Mouse (Mus musculus): ENCODE measurements around the gene Sucla2. TPM values are rescaled to one million over a fixed set of nuclear protein-coding genes. Genes with fewer than 3 reads are reported as not detected.

The Sucla2 gene
- polyA plus RNA-seq (2011; ENCODE audit: insufficient read depth, insufficient read length, low read depth, missing spikeins), result 82.5 and 91.0 TPM in 2 replicates

- H3K4me3 ChIP-seq (ENCODE audit: low read depth, low read length), result peak within 1 kb of the TSS; percentile 54
- peak; percentile 99 for TF ChIP-seq CTCF (IDR thresholded peaks at IDR 0.05; ENCODE audit: low read depth, low read length)
- TF ChIP-seq POLR2A (IDR thresholded peaks at IDR 0.05; ENCODE audit: insufficient read depth, low read length), result no peak
- peak; percentile 57; the same call in 1 of the 2 replicates for TF ChIP-seq EP300 (IDR thresholded peaks at IDR 0.05; ENCODE audit: insufficient read depth, low read depth, low read length)
- H3K27ac ChIP-seq (ENCODE audit: insufficient read depth, low read length), result no peak within 1 kb of the TSS
- H3K36me3 ChIP-seq (ENCODE audit: control insufficient read depth, insufficient read depth, low read length, poor library complexity, severe bottlenecking), result no peaks in the 10 kb centered on the region
- no peaks in the 10 kb centered on the region for H3K27me3 ChIP-seq (ENCODE audit: control insufficient read depth, insufficient read depth, low read length, poor library complexity, severe bottlenecking)
- H3K4me1 ChIP-seq (ENCODE audit: control insufficient read depth, insufficient read depth, low read length), result no peaks in the 10 kb centered on the region
- 0 out of 2 replicates have a peak, but pooled peaks cover 5% of the 10 kb centered on the region for H3K9me3 ChIP-seq (replicated peaks; ENCODE audit: control insufficient read depth, insufficient read depth, low read length, poor library complexity, severe bottlenecking)
- H3K9ac ChIP-seq (ENCODE audit: low read depth, poor library complexity, severe bottlenecking), result no peak within 1 kb of the TSS; the same call in 1 of the 2 replicates
These were observed at the start of gene Sucla2 for GRCm38 (mm10) chr14:73524766-73525448. Gene Sucla2 (plus strand): TSS chr14:73525319.

- no peaks in the 10 kb centered on the region for H3K9me3 ChIP-seq (replicated peaks; ENCODE audit: control insufficient read depth, insufficient read depth, low read length, poor library complexity, severe bottlenecking)
- H3K4me3 ChIP-seq (ENCODE audit: low read depth, low read length), result no peak overlapping the region
- TF ChIP-seq EP300 (IDR thresholded peaks at IDR 0.05; ENCODE audit: insufficient read depth, low read depth, low read length) (no peak), POLR2A (IDR thresholded peaks at IDR 0.05; ENCODE audit: insufficient read depth, low read length) (no peak), CTCF (IDR thresholded peaks at IDR 0.05; ENCODE audit: low read depth, low read length) (no peak)
- no peak overlapping the region for H3K9ac ChIP-seq (ENCODE audit: low read depth, poor library complexity, severe bottlenecking)
- no peaks in the 10 kb centered on the region for H3K4me1 ChIP-seq (ENCODE audit: control insufficient read depth, insufficient read depth, low read length)
- no peaks in the 10 kb centered on the region for H3K36me3 ChIP-seq (ENCODE audit: control insufficient read depth, insufficient read depth, low read length, poor library complexity, severe bottlenecking)
- no peak overlapping the region for H3K27ac ChIP-seq (ENCODE audit: insufficient read depth, low read length)
- H3K27me3 ChIP-seq (ENCODE audit: control insufficient read depth, insufficient read depth, low read length, poor library complexity, severe bottlenecking), result no peaks in the 10 kb centered on the region
These were observed 49.6 kb upstream of the Sucla2 start for GRCm38 (mm10) chr14:73475506-73475905.

DNA sequence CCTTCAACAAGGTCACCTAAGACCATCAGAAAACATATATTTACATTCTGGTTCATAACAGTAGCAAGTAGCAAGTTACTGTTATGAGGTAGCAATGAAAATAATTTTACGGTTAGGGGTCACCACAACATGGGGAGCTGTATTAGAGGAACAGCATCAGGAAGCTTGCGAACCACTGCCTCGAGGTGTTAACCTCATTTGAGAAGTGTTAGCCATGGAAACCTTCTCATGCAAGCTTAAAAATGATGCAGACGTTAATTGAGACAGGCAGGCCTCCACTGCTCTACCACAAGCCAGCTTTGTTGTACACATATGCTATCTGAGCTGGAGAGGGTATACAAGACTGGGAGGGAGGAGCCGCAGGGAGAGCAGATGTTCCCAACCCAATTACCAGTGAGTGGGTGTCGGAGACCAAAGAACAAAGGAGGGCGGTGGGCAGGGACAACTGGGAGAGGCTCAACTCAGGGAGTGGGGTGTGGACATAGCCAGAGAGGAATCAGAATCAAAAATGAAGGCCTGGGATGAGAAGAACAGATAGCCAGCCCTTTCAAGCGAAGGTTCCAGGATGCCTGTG, 48.7 kb upstream of the Sucla2 start:
- Histone ChIP-seq H3K4me3 (ENCODE audit: low read depth, low read length) (no peak overlapping the region), H3K9ac (ENCODE audit: low read depth, poor library complexity, severe bottlenecking) (no peak overlapping the region), H3K27ac (ENCODE audit: insufficient read depth, low read length) (no peak overlapping the region), H3K36me3 (ENCODE audit: control insufficient read depth, insufficient read depth, low read length, poor library complexity, severe bottlenecking) (no peaks in the 10 kb centered on the region), H3K27me3 (ENCODE audit: control insufficient read depth, insufficient read depth, low read length, poor library complexity, severe bottlenecking) (no peaks in the 10 kb centered on the region), H3K4me1 (ENCODE audit: control insufficient read depth, insufficient read depth, low read length) (no peaks in the 10 kb centered on the region), H3K9me3 (replicated peaks; ENCODE audit: control insufficient read depth, insufficient read depth, low read length, poor library complexity, severe bottlenecking) (no peaks in the 10 kb centered on the region)
- TF ChIP-seq CTCF (IDR thresholded peaks at IDR 0.05; ENCODE audit: low read depth, low read length), result no peak
- no peak for TF ChIP-seq POLR2A (IDR thresholded peaks at IDR 0.05; ENCODE audit: insufficient read depth, low read length)
- no peak for TF ChIP-seq EP300 (IDR thresholded peaks at IDR 0.05; ENCODE audit: insufficient read depth, low read depth, low read length)

- Histone ChIP-seq H3K9ac (ENCODE audit: low read depth, poor library complexity, severe bottlenecking) (no peak overlapping the region), H3K36me3 (ENCODE audit: control insufficient read depth, insufficient read depth, low read length, poor library complexity, severe bottlenecking) (no peaks in the 10 kb centered on the region), H3K9me3 (replicated peaks; ENCODE audit: control insufficient read depth, insufficient read depth, low read length, poor library complexity, severe bottlenecking) (no peaks in the 10 kb centered on the region), H3K4me3 (ENCODE audit: low read depth, low read length) (no peak overlapping the region), H3K4me1 (ENCODE audit: control insufficient read depth, insufficient read depth, low read length) (no peaks in the 10 kb centered on the region), H3K27ac (ENCODE audit: insufficient read depth, low read length) (no peak overlapping the region), H3K27me3 (ENCODE audit: control insufficient read depth, insufficient read depth, low read length, poor library complexity, severe bottlenecking) (no peaks in the 10 kb centered on the region)
- TF ChIP-seq CTCF (IDR thresholded peaks at IDR 0.05; ENCODE audit: low read depth, low read length) (no peak), EP300 (IDR thresholded peaks at IDR 0.05; ENCODE audit: insufficient read depth, low read depth, low read length) (no peak)
These were observed 48.0 kb upstream of the Sucla2 start for GRCm38 (mm10) chr14:73477077-73477476.

- no peak overlapping the region for H3K4me3 ChIP-seq (ENCODE audit: low read depth, low read length)
- H3K9ac ChIP-seq (ENCODE audit: low read depth, poor library complexity, severe bottlenecking), result no peak overlapping the region
- TF ChIP-seq EP300 (IDR thresholded peaks at IDR 0.05; ENCODE audit: insufficient read depth, low read depth, low read length), result no peak
- no peaks in the 10 kb centered on the region for H3K36me3 ChIP-seq (ENCODE audit: control insufficient read depth, insufficient read depth, low read length, poor library complexity, severe bottlenecking)
- no peaks in the 10 kb centered on the region for H3K9me3 ChIP-seq (replicated peaks; ENCODE audit: control insufficient read depth, insufficient read depth, low read length, poor library complexity, severe bottlenecking)
- H3K27ac ChIP-seq (ENCODE audit: insufficient read depth, low read length), result no peak overlapping the region
- no peaks in the 10 kb centered on the region for H3K27me3 ChIP-seq (ENCODE audit: control insufficient read depth, insufficient read depth, low read length, poor library complexity, severe bottlenecking)
- H3K4me1 ChIP-seq (ENCODE audit: control insufficient read depth, insufficient read depth, low read length), result no peaks in the 10 kb centered on the region
These were observed 46.8 kb upstream of the Sucla2 start for GRCm38 (mm10) chr14:73478321-73478720.

DNA sequence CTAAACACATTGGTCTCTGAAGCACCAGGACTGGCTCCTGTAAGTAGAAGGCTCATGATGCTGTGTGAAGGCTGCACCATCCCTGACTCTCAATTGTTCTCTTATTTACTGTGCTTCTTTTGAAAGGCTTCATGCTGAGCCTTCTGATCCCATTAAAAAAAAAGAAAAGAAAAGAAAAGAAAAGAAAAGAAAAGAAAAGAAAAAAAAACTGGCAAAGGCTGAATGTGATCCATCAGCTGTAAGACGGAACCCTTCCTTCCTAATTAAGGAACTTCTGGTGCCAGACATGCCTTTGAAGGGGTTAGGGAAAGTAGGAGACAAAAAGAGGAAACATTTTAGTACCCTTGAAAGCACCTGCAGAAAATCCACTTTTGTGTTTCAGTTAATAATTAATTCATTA, 45.3 kb upstream of the Sucla2 start:
- TF ChIP-seq EP300 (IDR thresholded peaks at IDR 0.05; ENCODE audit: insufficient read depth, low read depth, low read length) (no peak), CTCF (IDR thresholded peaks at IDR 0.05; ENCODE audit: low read depth, low read length) (no peak), POLR2A (IDR thresholded peaks at IDR 0.05; ENCODE audit: insufficient read depth, low read length) (no peak)
- H3K9me3 ChIP-seq (replicated peaks; ENCODE audit: control insufficient read depth, insufficient read depth, low read length, poor library complexity, severe bottlenecking), result no peaks in the 10 kb centered on the region

More for the DNA sequence above, 45.3 kb upstream of the Sucla2 start:
- Histone ChIP-seq H3K9ac (ENCODE audit: low read depth, poor library complexity, severe bottlenecking) (no peak overlapping the region), H3K4me1 (ENCODE audit: control insufficient read depth, insufficient read depth, low read length) (no peaks in the 10 kb centered on the region), H3K4me3 (ENCODE audit: low read depth, low read length) (no peak overlapping the region), H3K27me3 (ENCODE audit: control insufficient read depth, insufficient read depth, low read length, poor library complexity, severe bottlenecking) (no peaks in the 10 kb centered on the region), H3K27ac (ENCODE audit: insufficient read depth, low read length) (no peak overlapping the region), H3K36me3 (ENCODE audit: control insufficient read depth, insufficient read depth, low read length, poor library complexity, severe bottlenecking) (no peaks in the 10 kb centered on the region)
